Mouse (Mus musculus) telencephalon, adult 2 months (tissue): ENCODE measurements at regions not wholly inside any gene's neighbourhood (a gene's known extent, or its start where the extent isn't known, plus 50 kb on each side); places are given as distances from the start of the nearest gene placed in this dataset.

Experiments
- DNase-seq: peaks from one replicate; pipeline ENCODE4 v3.0.0-alpha.2; 2011; ENCODE audit warnings: low read depth, low spot score

DNA sequence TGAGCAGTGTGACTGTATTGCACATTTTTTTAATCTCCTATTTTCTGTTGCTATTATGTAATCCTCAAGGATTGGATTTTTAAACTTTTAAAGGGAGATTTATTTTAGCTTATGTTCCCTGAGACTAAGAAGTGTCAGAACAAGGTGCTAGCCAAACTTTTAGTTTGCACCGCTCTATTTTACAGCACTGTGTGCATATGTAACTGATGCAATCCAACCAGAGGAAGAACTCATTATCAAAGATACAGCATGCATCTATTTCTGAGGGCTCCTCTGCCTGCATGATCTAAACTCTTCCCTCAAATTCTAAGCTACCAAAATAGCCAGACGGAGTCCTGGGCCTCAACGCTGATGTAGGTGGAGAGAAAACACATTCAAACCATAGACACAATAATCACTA lies 1747.5 kb upstream of the Adam24 start:
- DNase-seq, result peak; percentile 69

DNA sequence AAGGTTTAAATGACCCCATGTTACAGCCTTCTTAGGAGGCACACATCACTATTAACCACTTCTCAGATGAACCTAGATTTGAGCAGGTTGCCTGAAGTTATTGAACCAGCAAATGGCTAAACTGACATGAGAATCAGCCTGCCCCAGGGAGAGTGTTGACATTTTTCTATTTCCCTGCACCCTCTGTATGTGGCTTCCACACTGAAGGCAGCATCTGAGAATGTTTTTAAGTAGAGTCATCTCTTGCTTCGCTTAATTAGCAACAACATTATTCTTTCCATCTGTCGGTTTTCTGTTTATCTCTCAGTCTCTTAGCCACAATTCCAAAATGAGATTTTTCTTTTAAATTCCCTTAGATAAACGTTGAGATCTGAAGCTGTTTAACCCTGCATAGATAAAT lies 1747.0 kb upstream of the Adam24 start:
- peak; percentile 22 for DNase-seq

DNA sequence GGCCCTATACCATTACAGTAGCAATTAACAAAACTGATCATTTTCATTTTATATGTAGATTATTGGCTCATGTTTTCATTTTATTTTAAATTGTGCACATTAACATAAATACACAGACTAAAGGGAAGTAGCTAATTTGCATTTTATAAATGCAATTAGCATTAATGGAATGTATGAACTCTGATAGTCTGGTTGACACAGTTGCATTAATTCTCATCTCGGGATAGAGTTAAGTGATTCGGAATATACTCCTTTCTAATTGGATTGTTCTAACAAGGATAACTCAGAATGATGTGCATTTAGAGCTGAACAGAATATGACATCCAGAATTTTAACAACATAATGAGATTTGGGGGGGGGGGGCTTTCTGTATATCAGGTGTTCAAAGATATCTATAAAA lies 1746.5 kb upstream of the Adam24 start:
- DNase-seq, result no peak
